Mouse (Mus musculus): ENCODE measurements around the gene Ezh1.
A peak's percentile ranks its signal among the peaks of the same experiment; 100 is the strongest.

The Ezh1 gene

GRCm38 (mm10) chr11:101226065-101226701 lies at the start of gene Ezh1:
Gene Ezh1 (minus strand): TSS chr11:101226463.
- DNase-seq (ENCODE audit: low spot score) = peak; percentile 67

DNA sequence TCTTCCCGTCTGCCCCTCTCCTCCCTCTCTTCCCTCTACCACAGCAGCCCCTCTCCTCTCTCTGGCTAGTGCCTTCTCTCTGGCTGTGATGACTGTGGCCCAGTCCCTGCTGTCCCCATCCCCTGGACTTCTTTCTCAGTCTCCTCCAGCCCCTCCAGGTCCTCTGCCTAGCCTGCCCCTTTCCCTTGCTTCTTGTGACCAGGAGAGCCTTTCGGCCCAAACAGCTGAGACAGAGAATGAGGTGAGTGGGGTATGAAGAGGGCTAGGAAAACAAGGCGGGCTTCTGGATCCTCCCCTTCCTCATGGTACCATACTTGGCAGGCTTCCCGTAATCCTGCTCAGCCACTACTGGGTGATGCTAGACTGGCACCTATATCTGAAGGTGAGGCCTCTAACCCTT lies 49.0 kb upstream of the Ezh1 start:
- DNase-seq (ENCODE audit: low spot score) = no peak

DNA sequence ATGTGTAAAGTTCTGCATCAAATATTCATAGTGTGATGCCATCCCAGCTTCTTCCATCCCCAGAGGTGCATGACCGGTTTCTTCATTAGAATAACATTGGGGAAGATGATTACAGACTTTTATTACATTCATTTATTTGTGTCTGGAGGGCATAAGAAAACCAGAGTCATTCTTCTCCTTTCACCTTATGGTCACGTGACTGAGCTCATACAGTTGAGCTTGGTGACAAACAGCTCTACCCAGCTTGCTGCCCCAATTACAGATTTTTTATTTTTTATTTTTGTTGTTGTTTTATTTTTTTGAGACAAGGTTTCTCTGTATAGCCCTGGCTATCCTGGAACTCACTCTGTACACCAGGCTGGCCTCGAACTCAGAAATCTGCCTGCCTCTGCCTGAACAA lies 46.2 kb upstream of the Ezh1 start:
- no peak for DNase-seq (ENCODE audit: low spot score)

DNA sequence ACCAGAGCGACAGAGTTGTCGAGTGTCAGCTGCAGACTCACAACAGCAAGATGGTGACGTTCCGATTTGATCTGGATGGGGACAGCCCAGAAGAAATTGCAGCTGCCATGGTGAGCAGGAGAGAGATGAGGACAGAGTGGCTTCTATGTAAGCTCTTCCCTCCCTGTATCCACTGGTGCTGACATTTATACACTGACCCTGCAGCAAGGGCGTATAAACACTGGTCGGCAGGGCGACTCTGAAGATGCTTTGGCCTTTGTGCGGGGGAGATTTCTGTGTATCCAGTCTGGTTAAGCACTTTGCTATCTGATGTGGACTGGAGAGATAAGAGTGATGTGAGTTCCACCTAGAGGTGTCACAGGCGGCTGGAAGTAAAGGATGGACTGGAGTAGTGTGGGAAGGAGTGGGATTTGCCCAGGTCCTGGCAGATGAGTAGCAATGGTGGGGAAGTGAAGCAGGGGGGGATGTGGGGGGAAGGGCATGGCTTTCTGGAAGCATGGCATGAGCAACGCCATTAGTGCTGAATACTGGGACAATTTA lies 43.4 kb upstream of the Ezh1 start:
- DNase-seq (ENCODE audit: low spot score) = no peak

GRCm38 (mm10) chr11:101265906-101266305 lies 39.6 kb upstream of the Ezh1 start:
- no peak for DNase-seq (ENCODE audit: low spot score)

DNA sequence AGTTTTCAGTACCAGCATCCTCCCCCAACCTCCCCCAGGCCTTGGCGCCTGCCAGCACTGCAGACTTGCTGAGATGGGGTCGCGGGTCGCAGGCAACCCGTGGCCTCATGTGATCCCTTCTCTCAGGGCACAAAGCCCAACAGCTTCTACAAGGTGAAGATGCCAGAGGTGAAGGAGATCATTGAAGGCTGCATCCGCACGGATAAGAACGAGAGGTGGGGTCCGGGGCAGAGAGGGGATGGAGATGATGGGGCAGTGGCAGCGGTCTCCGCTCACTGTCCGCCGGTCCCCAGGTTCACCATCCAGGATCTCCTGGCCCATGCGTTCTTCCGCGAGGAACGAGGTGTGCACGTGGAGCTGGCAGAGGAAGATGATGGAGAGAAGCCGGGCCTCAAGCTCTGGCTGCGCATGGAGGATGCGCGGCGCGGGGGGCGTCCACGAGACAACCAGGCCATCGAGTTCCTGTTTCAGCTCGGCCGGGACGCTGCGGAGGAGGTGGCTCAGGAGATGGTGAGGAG lies 38.8 kb upstream of the Ezh1 start:
- DNase-seq (ENCODE audit: low spot score) = no peak

DNA sequence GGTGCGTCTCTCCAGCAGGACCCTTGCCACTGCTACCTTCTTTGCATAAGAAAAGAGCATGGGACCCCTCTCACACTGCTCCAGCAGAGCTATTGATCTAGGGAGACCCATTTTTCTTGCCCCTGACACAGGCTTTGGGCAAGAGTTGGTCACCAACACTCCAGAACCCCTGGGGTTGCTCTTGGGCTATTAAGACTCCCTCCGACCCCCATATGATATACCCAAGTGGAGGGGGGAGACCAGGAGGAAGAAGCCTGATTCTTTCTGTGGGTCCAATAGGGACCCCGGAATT lies 37.7 kb upstream of the Ezh1 start:
- no peak for DNase-seq (ENCODE audit: low spot score)

DNA sequence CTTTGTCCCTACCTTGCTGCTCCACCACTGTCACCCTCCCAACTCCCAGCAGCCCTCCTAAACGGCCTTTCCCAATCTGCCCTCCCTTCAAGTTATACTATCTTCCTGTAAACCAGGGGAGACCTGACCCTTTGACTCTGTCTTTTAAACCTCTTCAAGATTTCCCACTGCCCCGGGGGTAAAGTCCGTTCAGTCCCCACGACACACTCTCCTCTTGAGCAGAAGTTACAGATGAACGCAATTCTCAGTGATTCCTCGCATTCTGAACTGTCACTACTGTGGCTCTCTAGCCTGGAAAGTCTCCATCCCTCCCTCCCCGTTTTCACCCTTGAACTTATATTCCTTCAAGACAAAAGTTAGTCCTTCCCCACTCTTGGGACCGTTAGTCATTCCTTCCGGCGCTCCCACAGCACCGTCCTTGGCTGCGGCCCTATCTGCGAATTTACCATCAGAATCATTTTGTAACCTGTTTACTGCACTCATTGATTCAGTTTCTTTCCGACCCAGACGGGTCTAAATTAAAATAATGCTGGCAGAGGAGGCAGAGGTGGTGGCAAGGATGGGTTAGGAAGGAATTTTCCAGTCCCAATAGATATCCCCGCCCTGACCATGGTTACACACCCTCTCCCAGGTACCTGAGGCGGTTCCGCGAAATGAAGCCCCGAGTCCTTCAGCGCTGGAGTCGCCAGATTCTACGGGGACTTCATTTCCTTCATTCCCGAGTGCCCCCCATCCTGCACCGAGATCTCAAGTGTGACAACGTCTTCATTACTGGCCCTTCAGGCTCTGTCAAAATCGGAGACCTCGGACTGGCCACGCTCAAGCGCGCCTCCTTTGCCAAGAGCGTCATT lies 37.1 kb upstream of the Ezh1 start:
- no peak for DNase-seq (ENCODE audit: low spot score)

- no peak for DNase-seq (ENCODE audit: low spot score)
Measured at GRCm38 (mm10) chr11:101262272-101262967, 36.2 kb upstream of the Ezh1 start.

DNA sequence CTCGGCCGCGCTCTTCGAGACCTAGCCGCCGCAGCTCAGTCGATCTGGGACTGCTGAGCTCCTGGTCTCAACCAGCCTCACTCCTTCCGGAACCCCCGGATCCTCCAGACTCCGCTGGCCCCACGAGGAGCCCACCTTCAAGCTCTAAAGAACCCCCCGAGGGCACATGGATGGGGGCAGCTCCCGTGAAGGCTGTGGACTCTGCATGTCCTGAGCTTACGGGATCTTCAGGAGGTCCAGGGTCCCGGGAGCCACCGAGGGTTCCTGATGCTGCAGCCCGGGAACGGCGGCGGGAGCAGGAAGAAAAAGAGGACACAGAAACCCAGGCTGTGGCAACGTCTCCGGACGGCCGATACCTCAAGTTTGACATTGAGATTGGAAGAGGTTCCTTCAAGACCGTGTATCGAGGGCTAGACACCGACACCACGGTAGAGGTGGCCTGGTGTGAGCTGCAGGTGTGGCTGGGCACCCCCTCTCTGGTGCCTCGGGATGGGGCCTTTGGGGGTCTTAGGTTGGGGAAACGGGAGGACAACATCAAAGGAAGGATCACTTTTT lies 34.6 kb upstream of the Ezh1 start:
- no peak for DNase-seq (ENCODE audit: low spot score)

DNA sequence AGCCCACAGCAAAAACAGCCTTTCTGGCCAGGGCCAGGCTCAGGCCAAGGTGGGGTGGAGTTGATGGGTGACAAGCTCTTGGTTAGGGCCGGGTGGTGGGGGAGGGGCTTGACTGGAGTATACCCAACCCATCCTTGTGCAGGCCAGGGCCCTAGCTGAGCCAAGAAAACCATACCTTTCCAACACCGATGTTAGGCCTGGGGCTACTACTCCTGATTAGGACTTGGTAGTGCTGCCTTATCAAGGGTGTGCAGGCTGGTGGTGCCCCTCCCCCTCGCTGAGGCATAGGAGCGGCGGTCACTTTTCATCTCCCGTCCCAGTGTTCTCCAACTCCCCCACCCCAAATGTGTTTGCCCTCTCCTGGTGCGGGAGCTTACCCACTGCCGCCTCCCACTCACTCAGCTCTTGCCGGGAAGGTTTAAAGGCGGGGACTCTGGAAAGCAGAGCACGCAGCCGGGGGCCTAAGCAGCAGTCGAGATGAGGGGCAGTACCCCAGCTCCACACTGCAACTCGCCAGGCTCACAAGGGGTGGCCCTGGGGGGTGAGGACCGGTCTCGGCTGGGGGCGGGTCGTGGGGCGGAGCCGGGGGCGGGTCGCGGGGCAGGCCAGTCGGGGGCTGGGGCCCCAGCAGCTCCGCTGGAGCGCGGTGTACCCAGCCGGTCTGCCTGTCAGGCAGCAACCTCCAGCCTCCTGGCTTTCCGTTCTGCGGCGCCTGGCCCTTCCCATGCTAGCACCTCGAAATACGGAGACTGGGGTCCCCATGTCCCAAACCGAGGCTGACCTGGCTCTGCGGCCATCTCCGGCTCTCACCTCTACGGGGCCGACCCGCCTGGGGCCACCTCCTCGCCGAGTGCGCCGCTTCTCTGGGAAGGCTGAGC lies 33.9 kb upstream of the Ezh1 start, which contains the start of gene Wnk4:
TSS of gene Wnk4 (plus strand) at position 620 of the 878 bp plus-strand sequence.
- peak; percentile 80 for DNase-seq (ENCODE audit: low spot score)

DNA sequence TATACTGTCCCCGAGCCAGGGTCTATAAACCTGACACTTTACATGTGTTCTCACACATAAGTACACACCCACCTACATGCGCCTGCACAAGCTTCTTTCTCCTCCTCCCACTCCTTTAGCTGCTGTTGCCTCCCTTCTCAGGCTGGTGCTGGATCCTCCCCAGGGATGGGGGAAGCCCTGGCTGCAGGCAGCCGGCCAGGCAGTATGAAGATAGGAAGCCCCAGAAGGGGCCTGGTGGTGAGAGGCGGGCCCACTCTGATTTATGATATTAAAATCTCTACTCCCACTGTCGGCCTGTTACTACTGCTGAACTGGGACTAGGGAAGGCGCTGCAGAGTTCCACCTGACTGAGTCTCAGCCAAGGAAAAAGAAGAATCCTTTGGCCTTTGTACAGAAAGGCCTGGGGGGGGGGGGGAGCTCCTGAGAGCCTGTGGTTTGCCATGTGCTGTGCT lies 33.0 kb upstream of the Ezh1 start:
- no peak for DNase-seq (ENCODE audit: low spot score)

GRCm38 (mm10) chr11:101255826-101256775 lies 29.8 kb upstream of the Ezh1 start:
- DNase-seq (ENCODE audit: low spot score) = no peak

DNA sequence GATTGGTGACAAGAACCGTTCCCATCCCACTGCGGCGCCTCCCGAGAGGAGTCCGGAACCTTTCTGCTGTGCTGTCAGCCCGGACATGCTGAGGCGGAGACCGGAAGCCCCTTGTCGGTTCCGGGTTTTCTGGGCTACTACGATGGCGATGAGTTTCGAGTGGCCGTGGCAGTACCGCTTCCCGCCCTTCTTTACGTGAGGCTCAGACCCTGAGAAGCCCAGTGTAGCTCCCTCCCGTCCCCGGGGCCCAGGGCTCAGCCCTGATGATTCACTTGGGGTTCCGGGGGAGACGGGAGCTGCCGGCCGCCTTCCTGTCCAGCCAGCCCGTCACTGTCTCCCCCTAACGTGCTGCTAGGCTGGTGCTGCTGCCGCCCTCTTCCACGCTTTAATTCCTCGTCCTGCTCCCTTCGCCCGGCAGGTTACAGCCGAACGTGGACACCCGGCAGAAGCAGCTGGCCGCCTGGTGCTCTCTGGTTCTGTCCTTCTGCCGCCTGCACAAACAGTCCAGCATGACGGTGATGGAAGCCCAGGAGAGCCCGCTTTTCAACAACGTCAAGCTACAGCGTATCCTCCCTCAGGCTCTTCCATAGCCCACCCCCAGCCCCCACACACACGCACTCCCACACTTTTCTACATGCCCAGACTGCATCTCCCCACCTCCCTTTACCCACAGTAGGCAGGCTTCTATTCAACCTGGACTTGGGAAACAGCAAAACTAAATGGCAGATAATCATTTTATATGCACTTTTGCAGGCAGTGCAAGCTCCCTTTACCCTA lies 27.5 kb upstream of the Ezh1 start, which contains the start of gene Vps25:
TSS of gene Vps25 (plus strand) at position 95 of the 777 bp plus-strand sequence.
- peak; percentile 81 for DNase-seq (ENCODE audit: low spot score)

DNA sequence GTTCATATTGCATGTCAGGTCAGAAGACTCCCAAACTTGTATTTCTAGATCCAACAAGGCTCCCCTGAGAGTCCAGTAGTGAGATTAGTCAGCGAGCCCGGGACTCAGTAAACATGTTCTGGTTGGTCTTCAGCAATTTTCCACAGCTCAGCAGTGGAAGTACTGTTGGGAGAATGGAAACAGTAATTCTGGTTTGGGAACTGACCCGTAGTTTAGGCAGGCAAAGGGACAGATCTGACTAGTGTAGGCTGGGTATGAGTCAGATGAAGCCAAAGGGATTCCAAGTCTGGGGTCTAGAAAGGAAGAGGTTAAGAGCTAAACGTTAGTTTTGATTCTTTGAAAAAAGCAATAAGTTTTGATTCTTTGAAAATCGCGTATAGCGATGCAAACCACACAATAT lies 26.7 kb upstream of the Ezh1 start:
- DNase-seq (ENCODE audit: low spot score) = no peak

- no peak for DNase-seq (ENCODE audit: low spot score)
Measured at GRCm38 (mm10) chr11:101251031-101251430, 24.8 kb upstream of the Ezh1 start.

GRCm38 (mm10) chr11:101248258-101248994 lies 22.2 kb upstream of the Ezh1 start:
- peak; percentile 74 for DNase-seq (ENCODE audit: low spot score)

- DNase-seq (ENCODE audit: low spot score) = no peak
Measured at GRCm38 (mm10) chr11:101247521-101248030, 21.3 kb upstream of the Ezh1 start.

Measured in c-Kit-positive CD71-positive TER-119-positive erythroid progenitor cells, embryonic 14.5 days (primary cell).